9 mouse cellular contexts compared by ENCODE assay signal in genomic region chr8:70352657-70353151, GRCm38 (mm10). TPM values are rescaled to one million over a fixed set of nuclear protein-coding genes. Genes with fewer than 3 reads are reported as not detected.
DNase-seq lines count a peak whose midpoint lies in the region; ATAC-seq and TF ChIP-seq lines count a peak whose summit lies in the region.
"Had no signal": no experiment of that assay in that cellular context is flagged by ENCODE, and none has a peak within 500 bp of the region (broad histone marks: within the 10 kb centered on the region; RNA-seq: fewer than 3 reads in every experiment).

No protein-coding gene starts in this region.

- peak overlapping the region; percentile 94 for H3K27ac ChIP-seq in lung, embryonic 15.5 days
- peak overlapping the region; percentile 90 for H3K27ac ChIP-seq in heart, postnatal 0 days (ENCODE audit: low read depth)
- H3K27ac ChIP-seq in limb, embryonic 12.5 days, result peak overlapping the region; percentile 89
- peak overlapping the region; percentile 89 for H3K27ac ChIP-seq in neural tube, embryonic 15.5 days (replicated peaks)

- ATAC-seq in lung, embryonic 15.5 days (ENCODE audit: borderline replicate concordance, extremely low read depth, low FRiP score, low TSS enrichment), result peak; percentile 47
- ATAC-seq in activated CD4-positive, CD25-positive, alpha-beta regulatory T cell, adult 4 months, result peak; percentile 37
- ATAC-seq in heart, postnatal 0 days (ENCODE audit: insufficient read depth, low read depth), result peak; percentile 51
- ATAC-seq in limb, embryonic 12.5 days (ENCODE audit: insufficient number of reproducible peaks, insufficient read depth, low FRiP score, low TSS enrichment, low read depth), result peak; percentile 4; the same call in 1 of the 2 replicates
- ATAC-seq in neural tube, embryonic 15.5 days (ENCODE audit: low FRiP score), result peak; percentile 40; the same call in 1 of the 2 replicates

- H3K4me1 ChIP-seq in lung, embryonic 15.5 days, result peaks cover 47% of the 10 kb centered on the region
- H3K4me1 ChIP-seq in heart, postnatal 0 days (ENCODE audit: control insufficient read depth, insufficient read depth), result peaks cover 23% of the 10 kb centered on the region
- H3K4me1 ChIP-seq in limb, embryonic 12.5 days (replicated peaks), result peaks cover 51% of the 10 kb centered on the region
- peaks cover 56% of the 10 kb centered on the region for H3K4me1 ChIP-seq in neural tube, embryonic 15.5 days

- H3K27me3 ChIP-seq in lung, embryonic 15.5 days, result no peaks in the 10 kb centered on the region
- H3K27me3 ChIP-seq in heart, postnatal 0 days (ENCODE audit: control insufficient read depth, insufficient read depth, low read length), result no peaks in the 10 kb centered on the region
- no peaks in the 10 kb centered on the region for H3K27me3 ChIP-seq in limb, embryonic 12.5 days
- H3K27me3 ChIP-seq in neural tube, embryonic 15.5 days (replicated peaks), result no peaks in the 10 kb centered on the region

- under 1% methylated on average over 64 of the region's 64 CpGs for WGBS in lung, embryonic 15.5 days
- WGBS in heart, postnatal 0 days, result under 1% methylated on average over 61 of the region's 64 CpGs
- under 1% methylated on average over 61 of the region's 64 CpGs for WGBS in limb, embryonic 12.5 days
- whole genome bisulfite sequencing in neural tube, embryonic 15.5 days, result under 1% methylated on average over 61 of the region's 64 CpGs

- no peaks in the 10 kb centered on the region for H3K9me3 ChIP-seq in lung, embryonic 15.5 days
- no peaks in the 10 kb centered on the region for H3K9me3 ChIP-seq in heart, postnatal 0 days (replicated peaks; ENCODE audit: control insufficient read depth, low read length)
- no peaks in the 10 kb centered on the region for H3K9me3 ChIP-seq in limb, embryonic 12.5 days
- H3K9me3 ChIP-seq in neural tube, embryonic 15.5 days (replicated peaks), result no peaks in the 10 kb centered on the region

- H3K4me3 ChIP-seq in lung, embryonic 15.5 days, result peak overlapping the region; percentile 89
- peak overlapping the region; percentile 79 for H3K4me3 ChIP-seq in heart, postnatal 0 days (ENCODE audit: low read depth, low read length)
- H3K4me3 ChIP-seq in limb, embryonic 12.5 days (replicated peaks), result peak overlapping the region; percentile 100
- H3K4me3 ChIP-seq in neural tube, embryonic 15.5 days (replicated peaks), result peak overlapping the region; percentile 78

- DNase-seq in lung, postnatal 25 days (ENCODE audit: low spot score), result no peak
- DNase-seq in heart, postnatal 0 days (ENCODE audit: low spot score), result no peak
- no peak for DNase-seq in layer of hippocampus, adult 18-20 months (ENCODE audit: low spot score in 2 of 2)
- no peak for DNase-seq in cerebellum, postnatal 25 days

- peak overlapping the region; percentile 95 for H3K4me2 ChIP-seq in lung, embryonic 15.5 days
- peak overlapping the region; percentile 79 for H3K4me2 ChIP-seq in heart, postnatal 0 days (ENCODE audit: low read depth, low read length)
- peak overlapping the region; percentile 100 for H3K4me2 ChIP-seq in limb, embryonic 12.5 days
- H3K4me2 ChIP-seq in neural tube, embryonic 15.5 days, result peak overlapping the region; percentile 98

- TF ChIP-seq EP300 in heart, postnatal 0 days (IDR thresholded peaks at IDR 0.05; ENCODE audit: low read depth), result no peak

- TF ChIP-seq CTCF in heart, postnatal 0 days (IDR thresholded peaks at IDR 0.05; ENCODE audit: low read depth), result no peak

- H3K9ac ChIP-seq in lung, embryonic 15.5 days, result peak overlapping the region; percentile 97
- H3K9ac ChIP-seq in heart, postnatal 0 days (replicated peaks; ENCODE audit: low read depth, low read length), result peak overlapping the region; percentile 91
- H3K9ac ChIP-seq in limb, embryonic 12.5 days (replicated peaks), result peak overlapping the region; percentile 99
- H3K9ac ChIP-seq in neural tube, embryonic 15.5 days (replicated peaks), result peak overlapping the region; percentile 89

- H3K36me3 ChIP-seq in lung, embryonic 15.5 days, result peaks cover 14% of the 10 kb centered on the region
- peaks cover 7% of the 10 kb centered on the region; the same call in 1 of the 2 replicates for H3K36me3 ChIP-seq in heart, postnatal 0 days (replicated peaks; ENCODE audit: control insufficient read depth, insufficient read depth, low read length)
- H3K36me3 ChIP-seq in limb, embryonic 12.5 days, result peaks cover 31% of the 10 kb centered on the region
- H3K36me3 ChIP-seq in neural tube, embryonic 15.5 days, result peaks cover 5% of the 10 kb centered on the region; the same call in 1 of the 2 replicates

RNA-seq across cellular contexts. Expression of gene Upf1, which starts 0.4 kb away (rescaled TPM):
- polyA plus RNA-seq in lung, embryonic 15.5 days (2015; fragmentation: Nextera tagmentation; extraction: Ambion mirVana), result 17.3 and 19.6 TPM in 2 replicates
- polyA plus RNA-seq in activated CD4-positive, CD25-positive, alpha-beta regulatory T cell, adult 4 months (2017; shearing (Covaris generic)), result 10 to 100 TPM; 12.1 to 15.3 TPM
- total RNA-seq in heart, postnatal 0 days (2014; rRNA removed; ENCODE audit: low replicate concordance), result 16.5 and 26.3 TPM in 2 replicates
- 7.0 and 7.5 TPM in 2 replicates for polyA plus RNA-seq in heart, postnatal 0 days (2015; fragmentation: Nextera tagmentation; extraction: Ambion mirVana)
- polyA plus RNA-seq in limb, embryonic 12.5 days (2016; fragmentation: Nextera tagmentation; extraction: Ambion mirVana), result 32.5 and 34.3 TPM in 2 replicates
- polyA plus RNA-seq in neural tube, embryonic 15.5 days (2015; fragmentation: Nextera tagmentation; extraction: Ambion mirVana), result 11.8 and 12.6 TPM in 2 replicates
- 10 to 100 TPM; 74.5 to 75.6 TPM for total RNA-seq in layer of hippocampus, adult 18-20 months (2021)

RNA-seq across cellular contexts. Expression of gene Comp, which starts 20.7 kb away (rescaled TPM):
- 0.46 and 0.70 TPM in 2 replicates for polyA plus RNA-seq in lung, embryonic 15.5 days (2015; fragmentation: Nextera tagmentation; extraction: Ambion mirVana)
- under 1 TPM in 1 of 2 experiments, not detected in 1; 0.95 TPM for polyA plus RNA-seq in activated CD4-positive, CD25-positive, alpha-beta regulatory T cell, adult 4 months (2017; shearing (Covaris generic))
- 3.2 and 9.8 TPM in 2 replicates for total RNA-seq in heart, postnatal 0 days (2014; rRNA removed; ENCODE audit: low replicate concordance)
- 4.2 and 4.4 TPM in 2 replicates for polyA plus RNA-seq in heart, postnatal 0 days (2015; fragmentation: Nextera tagmentation; extraction: Ambion mirVana)
- polyA plus RNA-seq in limb, embryonic 12.5 days (2016; fragmentation: Nextera tagmentation; extraction: Ambion mirVana), result 2.8 and 5.8 TPM in 2 replicates
- 3.1 and 6.4 TPM in 2 replicates for polyA plus RNA-seq in neural tube, embryonic 15.5 days (2015; fragmentation: Nextera tagmentation; extraction: Ambion mirVana)
- under 1 TPM; 0.13 to 0.42 TPM for total RNA-seq in layer of hippocampus, adult 18-20 months (2021)

RNA-seq across cellular contexts. Expression of gene Gdf1, which starts 23.1 kb away (rescaled TPM):
- 1.0 TPM in 2 replicates for polyA plus RNA-seq in lung, embryonic 15.5 days (2015; fragmentation: Nextera tagmentation; extraction: Ambion mirVana)
- polyA plus RNA-seq in activated CD4-positive, CD25-positive, alpha-beta regulatory T cell, adult 4 months (2017; shearing (Covaris generic)), result under 1 TPM in 1 of 2 experiments, not detected in 1; 0.79 TPM
- not detected in 2 replicates for total RNA-seq in heart, postnatal 0 days (2014; rRNA removed; ENCODE audit: low replicate concordance)
- 0.18 and 0.20 TPM in 2 replicates for polyA plus RNA-seq in heart, postnatal 0 days (2015; fragmentation: Nextera tagmentation; extraction: Ambion mirVana)
- polyA plus RNA-seq in limb, embryonic 12.5 days (2016; fragmentation: Nextera tagmentation; extraction: Ambion mirVana), result 3.7 and 4.2 TPM in 2 replicates
- 7.9 and 9.8 TPM in 2 replicates for polyA plus RNA-seq in neural tube, embryonic 15.5 days (2015; fragmentation: Nextera tagmentation; extraction: Ambion mirVana)
- 10 to 100 TPM; 15.1 to 18.2 TPM for total RNA-seq in layer of hippocampus, adult 18-20 months (2021)
- total RNA-seq: common myeloid progenitor, adult 5-6 weeks had no signal

RNA-seq across cellular contexts. Expression of gene Cers1, which starts 37.1 kb away (rescaled TPM):
- 3.1 and 3.3 TPM in 2 replicates for polyA plus RNA-seq in lung, embryonic 15.5 days (2015; fragmentation: Nextera tagmentation; extraction: Ambion mirVana)
- polyA plus RNA-seq in activated CD4-positive, CD25-positive, alpha-beta regulatory T cell, adult 4 months (2017; shearing (Covaris generic)), result not detected
- 0.80 TPM in 1 of 2 replicates, not detected in the other for total RNA-seq in heart, postnatal 0 days (2014; rRNA removed; ENCODE audit: low replicate concordance)
- 0.27 and 0.59 TPM in 2 replicates for polyA plus RNA-seq in heart, postnatal 0 days (2015; fragmentation: Nextera tagmentation; extraction: Ambion mirVana)
- 7.9 and 8.8 TPM in 2 replicates for polyA plus RNA-seq in limb, embryonic 12.5 days (2016; fragmentation: Nextera tagmentation; extraction: Ambion mirVana)
- 35.5 and 42.4 TPM in 2 replicates for polyA plus RNA-seq in neural tube, embryonic 15.5 days (2015; fragmentation: Nextera tagmentation; extraction: Ambion mirVana)
- 100 to 1,000 TPM; 112 to 116 TPM for total RNA-seq in layer of hippocampus, adult 18-20 months (2021)
- total RNA-seq: common myeloid progenitor, adult 5-6 weeks had no signal

RNA-seq across cellular contexts. Expression of gene Cope, which starts 50.4 kb away (rescaled TPM):
- polyA plus RNA-seq in lung, embryonic 15.5 days (2015; fragmentation: Nextera tagmentation; extraction: Ambion mirVana), result 332 and 336 TPM in 2 replicates
- 100 to 1,000 TPM; 312 to 332 TPM for polyA plus RNA-seq in activated CD4-positive, CD25-positive, alpha-beta regulatory T cell, adult 4 months (2017; shearing (Covaris generic))
- total RNA-seq in heart, postnatal 0 days (2014; rRNA removed; ENCODE audit: low replicate concordance), result 154 and 193 TPM in 2 replicates
- polyA plus RNA-seq in heart, postnatal 0 days (2015; fragmentation: Nextera tagmentation; extraction: Ambion mirVana), result 294 and 295 TPM in 2 replicates
- 269 and 288 TPM in 2 replicates for polyA plus RNA-seq in limb, embryonic 12.5 days (2016; fragmentation: Nextera tagmentation; extraction: Ambion mirVana)
- 299 and 314 TPM in 2 replicates for polyA plus RNA-seq in neural tube, embryonic 15.5 days (2015; fragmentation: Nextera tagmentation; extraction: Ambion mirVana)
- total RNA-seq in layer of hippocampus, adult 18-20 months (2021), result 100 to 1,000 TPM; 125 to 149 TPM
